Mouse (Mus musculus) heart, embryonic 14.5 days (tissue): Measurements from ENCODE around the gene Zfp750. TPM values are rescaled to one million over a fixed set of nuclear protein-coding genes. Genes with fewer than 3 reads are reported as not detected.

ENCODE experiments used
- ATAC-seq: fragments of 200-750 bp; cut with Nextera tagmentation; 2 replicates; pipeline ENCODE4 v1.8.0; 2017; ENCODE audit warnings: low read depth, moderate TSS enrichment; ENCODE audit not compliant: insufficient number of reproducible peaks, insufficient read depth, low FRiP score
- H3K27ac ChIP-seq, 2 experiments: fragments of 200-500 bp in 1 of 2; fragments of 300-500 bp in 1 of 2; sonication (generic) in 1 of 2; replicated peaks in 1 of 2; 2 replicates each; pipeline ENCODE4 v1.5.1; 2012 to 2014; ENCODE audit warnings: low read depth in 2 of 2, low read length in 2 of 2, control low read depth in 1 of 2, mild to moderate bottlenecking in 1 of 2, mixed read lengths in 1 of 2; ENCODE audit not compliant: control insufficient read depth in 1 of 2, insufficient read depth in 1 of 2
- H3K27me3 ChIP-seq: fragments of 300-500 bp; sonication (generic); 2 replicates; pipeline ENCODE4 v1.6.1; 2014; ENCODE audit warnings: mild to moderate bottlenecking, low read length, control low read depth; ENCODE audit not compliant: control insufficient read depth, insufficient read depth
- H3K36me3 ChIP-seq: fragments of 300-500 bp; sonication (generic); 2 replicates; pipeline ENCODE4 v1.6.1; 2014; ENCODE audit warnings: mild to moderate bottlenecking, control low read depth, low read length, mixed read lengths; ENCODE audit not compliant: control insufficient read depth, insufficient read depth
- H3K4me1 ChIP-seq, 2 experiments: fragments of 200-500 bp in 1 of 2; fragments of 300-500 bp in 1 of 2; sonication (generic) in 1 of 2; 2 replicates each; pipeline ENCODE4 v1.6.1; 2012 to 2014; ENCODE audit warnings: low read length in 2 of 2, control low read depth in 1 of 2, mixed read lengths in 1 of 2; ENCODE audit not compliant: control insufficient read depth in 2 of 2, insufficient read depth in 2 of 2
- H3K4me2 ChIP-seq: fragments of 300-500 bp; sonication (generic); 2 replicates; pipeline ENCODE4 v1.6.1; 2014; ENCODE audit warnings: mild to moderate bottlenecking, low read length
- H3K4me3 ChIP-seq, 2 experiments: fragments of 200-500 bp in 1 of 2; fragments of 300-500 bp in 1 of 2; sonication (generic) in 1 of 2; 2 replicates each; pipeline ENCODE4 v1.5.1; 2012 to 2014; ENCODE audit warnings: low read length in 2 of 2, mild to moderate bottlenecking in 2 of 2, control low read depth in 1 of 2, low read depth in 1 of 2, moderate library complexity in 1 of 2; ENCODE audit not compliant: control insufficient read depth in 1 of 2, insufficient read depth in 1 of 2
- H3K9ac ChIP-seq: fragments of 300-500 bp; sonication (generic); 2 replicates; pipeline ENCODE4 v1.6.1; 2014; ENCODE audit warnings: mild to moderate bottlenecking, low read length
- H3K9me3 ChIP-seq: fragments of 300-500 bp; sonication (generic); 2 replicates; pipeline ENCODE4 v1.6.1; 2016; ENCODE audit warnings: low read length, control low read depth; ENCODE audit not compliant: control insufficient read depth
- WGBS: fragments of 180-500 bp; shearing (Covaris S2); extraction: QIAGEN DNeasy Blood & Tissue Kit; methylation state at CpG from one replicate; pipeline ENCODE4 v1.1.7; 2014; 5-methylcytosine and 5-hydroxymethylcytosine counted together
- polyA plus RNA-seq: library from polyadenylated mRNA; unstranded; fragments of >200 nt; fragmentation: Nextera tagmentation; extraction: Ambion mirVana; gene quantifications from 2 replicates; pipeline ENCODE4 v1.2.1, GENCODE M21; 2014

Zfp750 gene
- polyA plus RNA-seq, 1 experiment from 2014 or later, result not detected

DNA sequence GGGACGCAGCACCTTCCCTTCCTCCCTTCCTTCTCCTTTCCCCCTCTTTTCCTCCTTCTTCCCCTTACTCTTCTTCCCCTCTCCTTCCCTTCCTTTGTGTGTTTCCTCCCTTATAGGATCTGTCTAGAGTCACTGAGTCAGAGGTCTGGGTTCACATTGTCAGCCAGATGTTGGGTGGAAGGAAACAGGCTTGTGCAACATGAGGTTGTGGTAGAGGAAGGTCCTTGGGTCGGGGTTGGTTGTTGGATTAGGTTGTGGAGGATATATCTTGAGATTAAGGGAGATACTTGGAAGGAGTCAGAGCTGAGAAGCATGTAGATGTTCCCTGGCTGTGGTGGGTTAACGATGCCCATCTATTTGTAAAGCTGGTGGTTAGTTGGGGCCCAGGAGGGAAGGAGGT is 44.3 kb downstream of the Zfp750 start:
- WGBS, result 78% methylated on average over 3 of the region's 3 CpGs
- Histone ChIP-seq H3K9me3 (no peaks in the 10 kb centered on the region), H3K27ac (no peak overlapping the region), H3K27me3 (no peaks in the 10 kb centered on the region), H3K9ac (no peak overlapping the region), H3K4me1 (no peaks in the 10 kb centered on the region), H3K4me2 (no peak overlapping the region), H3K4me3 (no peak overlapping the region), H3K36me3 (peaks cover 28% of the 10 kb centered on the region)
- no peak for ATAC-seq

DNA sequence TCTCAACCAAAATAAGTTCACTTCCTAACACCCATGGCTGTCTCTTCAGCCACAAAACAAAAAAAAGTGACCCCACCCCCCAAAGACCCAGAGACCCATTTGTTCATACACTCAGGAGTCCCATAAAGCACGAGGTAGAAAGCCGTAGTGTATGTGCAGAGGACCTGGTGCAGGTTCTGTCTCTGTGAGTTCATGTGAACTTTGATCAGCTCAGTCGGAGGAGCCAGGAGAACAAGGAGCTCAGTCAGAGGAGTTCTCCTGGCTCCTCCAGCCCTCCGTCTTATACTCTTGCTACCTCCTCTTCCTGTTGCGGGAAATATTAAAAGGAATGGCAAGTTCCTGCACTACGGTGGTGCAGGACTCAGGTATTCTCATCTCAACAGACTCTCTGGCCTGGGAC is 51.7 kb downstream of the Zfp750 start:
- H3K27me3 ChIP-seq, result no peaks in the 10 kb centered on the region
- ATAC-seq, result no peak
- WGBS, result 89% methylated on average over 6 of the region's 6 CpGs

More for the DNA sequence above, 51.7 kb downstream of the Zfp750 start:
- H3K4me1 ChIP-seq, result no peaks in the 10 kb centered on the region
- no peaks in the 10 kb centered on the region for H3K9me3 ChIP-seq
- no peak overlapping the region for H3K9ac ChIP-seq
- H3K36me3 ChIP-seq, result peaks cover 47% of the 10 kb centered on the region
- H3K4me3 ChIP-seq, result no peak overlapping the region
- no peak overlapping the region for H3K4me2 ChIP-seq
- H3K27ac ChIP-seq, result no peak overlapping the region

Other genes starting within 250 kb of the Zfp750 start
- gene Wdr45b, start 164.9 kb downstream of the Zfp750 start, polyA plus RNA-seq, result 79.9 and 82.5 TPM in 2 replicates
- 6.7 and 7.6 TPM in 2 replicates for gene Rab40b, start 131.1 kb downstream of the Zfp750 start, polyA plus RNA-seq
- 4.4 and 5.0 TPM in 2 replicates for gene Fn3krp, start 97.9 kb downstream of the Zfp750 start, polyA plus RNA-seq
- 13.6 and 14.8 TPM in 2 replicates for gene Fn3k, start 84.4 kb downstream of the Zfp750 start, polyA plus RNA-seq
- 16.6 TPM in 2 replicates for gene Tbcd, start 67.4 kb downstream of the Zfp750 start, polyA plus RNA-seq
- gene B3gntl1, start 153.8 kb upstream of the Zfp750 start, polyA plus RNA-seq, result 6.3 and 7.0 TPM in 2 replicates
- gene Metrnl, start 182.2 kb upstream of the Zfp750 start, polyA plus RNA-seq, result 18.1 and 20.1 TPM in 2 replicates